Mouse (Mus musculus) hindbrain, embryonic 13.5 days (tissue): Measurements from ENCODE around the gene Dnajc14. TPM values are rescaled to one million over a fixed set of nuclear protein-coding genes. Genes with fewer than 3 reads are reported as not detected.

Experiments used
- ATAC-seq: fragments of 200-750 bp; cut with Nextera tagmentation; 2 replicates; pipeline ENCODE4 v1.8.0; 2017; ENCODE audit warnings: moderate TSS enrichment; ENCODE audit not compliant: low FRiP score
- H3K27ac ChIP-seq: fragments of 300-500 bp; sonication (generic); 2 replicates; pipeline ENCODE4 v1.5.1; 2015; ENCODE audit warnings: inconsistent platforms, mild to moderate bottlenecking, moderate library complexity
- H3K27me3 ChIP-seq: fragments of 300-500 bp; sonication (generic); 2 replicates; pipeline ENCODE4 v1.6.1; 2015; ENCODE audit warnings: mild to moderate bottlenecking, inconsistent platforms
- H3K36me3 ChIP-seq: fragments of 300-500 bp; sonication (generic); 2 replicates; pipeline ENCODE4 v1.6.1; 2015; ENCODE audit warnings: mild to moderate bottlenecking, inconsistent platforms
- H3K4me1 ChIP-seq: fragments of 300-500 bp; sonication (generic); replicated peaks from 2 replicates; pipeline ENCODE4 v1.6.1; 2015; ENCODE audit warnings: inconsistent platforms
- H3K4me2 ChIP-seq: fragments of 300-500 bp; sonication (generic); 2 replicates; pipeline ENCODE4 v1.6.1; 2015; ENCODE audit warnings: inconsistent platforms, mild to moderate bottlenecking, moderate library complexity
- H3K4me3 ChIP-seq: fragments of 300-500 bp; sonication (generic); 2 replicates; pipeline ENCODE4 v1.5.1; 2015; ENCODE audit warnings: mild to moderate bottlenecking, inconsistent platforms
- H3K9ac ChIP-seq: fragments of 300-500 bp; sonication (generic); 2 replicates; pipeline ENCODE4 v1.6.1; 2015; ENCODE audit warnings: mild to moderate bottlenecking, inconsistent platforms
- H3K9me3 ChIP-seq: fragments of 300-500 bp; sonication (generic); 2 replicates; pipeline ENCODE4 v1.6.1; 2016; ENCODE audit warnings: inconsistent platforms
- WGBS: fragments of 180-500 bp; shearing (Covaris S2); methylation state at CpG from one replicate; pipeline ENCODE4 v1.1.7; 2015; 5-methylcytosine and 5-hydroxymethylcytosine counted together
- polyA plus RNA-seq: library from polyadenylated mRNA; unstranded; fragments of >200 nt; fragmentation: Nextera tagmentation; extraction: Ambion mirVana; gene quantifications from 2 replicates; pipeline ENCODE4 v1.2.1, GENCODE M21; 2015

The Dnajc14 gene
- polyA plus RNA-seq, 1 experiment from 2014 or later: 57.5 TPM

DNA sequence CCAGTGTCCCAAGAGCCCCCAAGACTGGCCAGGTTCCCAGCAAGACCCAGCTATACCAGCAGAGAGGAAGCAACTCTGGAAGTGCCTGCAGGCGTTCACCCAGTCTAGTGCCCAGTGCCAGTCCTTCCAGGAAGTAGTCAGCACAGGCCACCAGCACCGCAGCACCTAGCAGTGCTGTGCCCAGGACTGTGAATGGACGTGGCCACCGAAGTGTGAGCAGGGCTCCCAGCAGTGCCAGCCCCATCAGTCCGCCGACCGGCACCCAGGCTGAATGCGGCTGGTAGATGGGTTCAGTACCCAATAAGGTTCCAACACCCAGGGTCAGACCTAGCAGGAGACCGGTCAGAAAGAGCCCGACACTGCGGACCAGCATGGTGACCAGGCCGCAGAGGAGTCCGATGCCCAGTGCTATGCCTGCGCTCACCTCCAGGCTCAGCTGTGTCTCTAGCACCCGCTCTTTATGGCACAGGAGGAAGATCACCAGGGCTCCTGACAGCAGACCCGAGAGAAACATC, 1.8 kb upstream of the Dnajc14 start:
- no peak overlapping the region for H3K4me2 ChIP-seq
- WGBS: 87% methylated on average over 16 of the region's 16 CpGs

DNA sequence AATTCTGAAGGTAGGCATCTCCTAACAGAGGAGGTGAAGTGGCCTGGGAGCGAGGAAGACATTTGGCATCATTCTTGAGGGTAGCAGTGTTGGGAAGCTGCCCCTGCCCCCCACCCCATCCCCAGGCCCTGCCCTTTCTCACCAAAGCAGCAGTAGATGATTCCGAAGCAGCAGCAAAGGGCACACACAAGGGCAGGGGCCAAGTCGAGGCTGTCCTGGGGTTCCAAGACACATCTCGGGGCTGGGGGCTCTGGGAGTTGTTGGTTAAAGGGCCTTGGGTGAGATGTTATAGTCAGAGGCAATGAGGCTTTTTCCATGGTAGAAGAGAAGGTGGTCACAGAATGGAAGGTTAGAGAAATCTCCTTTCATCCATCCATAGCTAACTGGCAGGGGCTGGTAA, 906 bp upstream of the Dnajc14 start:
- ATAC-seq: no peak
- H3K27me3 ChIP-seq: no peaks in the 10 kb centered on the region
- H3K4me2 ChIP-seq: peak overlapping the region; percentile 79
- peak overlapping the region; percentile 99; the same call in 1 of the 2 replicates for H3K27ac ChIP-seq
- H3K36me3 ChIP-seq: peaks cover 47% of the 10 kb centered on the region
- WGBS: 69% methylated on average over 4 of the region's 4 CpGs
- H3K4me3 ChIP-seq: peak overlapping the region; percentile 82
- H3K9me3 ChIP-seq: no peaks in the 10 kb centered on the region
- peak overlapping the region; percentile 92 for H3K9ac ChIP-seq
- H3K4me1 ChIP-seq: peaks cover 46% of the 10 kb centered on the region

More for the DNA sequence above, 1.8 kb upstream of the Dnajc14 start:
- Histone ChIP-seq H3K4me3 (no peak overlapping the region), H3K36me3 (peaks cover 39% of the 10 kb centered on the region), H3K9ac (0 out of 2 replicates have a peak overlapping the region, but pooled peaks have one; percentile 92), H3K9me3 (no peaks in the 10 kb centered on the region), H3K4me1 (peaks cover 37% of the 10 kb centered on the region), H3K27ac (no peak overlapping the region), H3K27me3 (no peaks in the 10 kb centered on the region)
- ATAC-seq: no peak

DNA sequence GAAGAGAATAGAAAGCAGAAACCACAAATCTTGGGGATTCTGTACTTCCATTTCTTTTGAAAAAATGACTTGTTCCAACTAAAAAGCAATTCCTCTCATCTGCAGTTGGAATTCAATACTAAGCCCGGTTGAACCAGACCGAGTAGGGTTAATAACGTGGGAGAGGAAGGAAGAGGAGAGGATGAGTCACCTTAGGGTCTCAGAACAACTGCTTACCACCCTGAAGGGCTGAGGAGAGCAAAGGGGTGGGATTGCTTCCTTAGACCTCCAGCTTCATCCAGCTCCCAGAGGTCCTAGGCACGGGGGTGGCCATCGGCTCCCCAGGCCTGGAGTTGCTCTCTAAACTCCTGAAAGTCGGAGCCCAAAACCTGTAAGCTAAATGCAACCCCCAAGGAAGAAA, 501 bp upstream of the Dnajc14 start:
- H3K27me3 ChIP-seq: no peaks in the 10 kb centered on the region
- peaks cover 45% of the 10 kb centered on the region for H3K36me3 ChIP-seq
- peak overlapping the region; percentile 99 for H3K27ac ChIP-seq
- H3K9ac ChIP-seq: peak overlapping the region; percentile 92
- WGBS: 23% methylated on average over 6 of the region's 6 CpGs
- H3K4me1 ChIP-seq: peaks cover 50% of the 10 kb centered on the region
- ATAC-seq: no peak
- peak overlapping the region; percentile 82 for H3K4me3 ChIP-seq
- H3K4me2 ChIP-seq: peak overlapping the region; percentile 79
- no peaks in the 10 kb centered on the region for H3K9me3 ChIP-seq

DNA sequence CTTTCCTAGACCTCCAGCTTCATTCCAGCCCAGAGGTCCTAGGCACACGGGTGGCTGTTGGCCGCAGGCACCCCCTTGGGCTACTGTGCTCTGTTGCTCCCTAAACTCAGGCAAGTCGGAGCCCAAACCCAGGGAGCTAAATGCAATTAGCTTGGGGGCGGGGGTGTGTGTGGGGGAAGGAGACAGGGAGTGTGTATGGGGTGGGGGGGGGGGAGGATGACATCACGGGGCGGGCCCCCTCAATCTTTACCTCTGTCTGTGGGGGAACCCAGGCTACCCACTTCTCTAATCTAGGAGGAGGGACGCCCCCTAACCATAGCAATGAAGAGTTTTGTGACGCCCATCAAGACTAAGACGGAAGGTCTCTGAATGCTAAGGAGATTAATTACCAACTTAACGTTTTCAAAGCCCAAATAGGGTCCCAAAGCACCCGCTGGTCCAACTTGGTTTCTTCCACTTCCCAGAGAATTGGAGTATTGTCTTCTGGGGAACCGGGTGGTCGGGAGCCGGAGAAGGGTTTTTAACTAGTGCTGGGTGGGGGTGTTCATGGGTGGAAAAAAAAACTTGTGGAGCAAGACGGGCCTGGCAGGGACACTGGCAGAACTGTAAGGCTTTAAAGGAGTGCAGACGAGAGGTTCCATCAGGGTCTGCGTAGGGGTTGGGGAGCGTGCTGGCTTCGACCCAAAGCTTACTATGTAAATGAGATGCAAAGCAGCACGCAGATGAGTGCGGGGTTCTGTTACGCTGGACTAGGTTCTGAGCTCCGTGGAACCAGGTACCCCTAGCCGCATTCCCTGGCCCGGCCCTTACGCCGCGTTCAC, 619 bp downstream of the Dnajc14 start, which contains the start of gene Tmem198b:
TSS of gene Tmem198b (minus strand) at position 100 of the 821 bp plus-strand sequence.
- H3K4me1 ChIP-seq: peaks cover 62% of the 10 kb centered on the region
- peak; percentile 73 for ATAC-seq
- H3K27ac ChIP-seq: peak within 1 kb of the TSS; percentile 99

DNA sequence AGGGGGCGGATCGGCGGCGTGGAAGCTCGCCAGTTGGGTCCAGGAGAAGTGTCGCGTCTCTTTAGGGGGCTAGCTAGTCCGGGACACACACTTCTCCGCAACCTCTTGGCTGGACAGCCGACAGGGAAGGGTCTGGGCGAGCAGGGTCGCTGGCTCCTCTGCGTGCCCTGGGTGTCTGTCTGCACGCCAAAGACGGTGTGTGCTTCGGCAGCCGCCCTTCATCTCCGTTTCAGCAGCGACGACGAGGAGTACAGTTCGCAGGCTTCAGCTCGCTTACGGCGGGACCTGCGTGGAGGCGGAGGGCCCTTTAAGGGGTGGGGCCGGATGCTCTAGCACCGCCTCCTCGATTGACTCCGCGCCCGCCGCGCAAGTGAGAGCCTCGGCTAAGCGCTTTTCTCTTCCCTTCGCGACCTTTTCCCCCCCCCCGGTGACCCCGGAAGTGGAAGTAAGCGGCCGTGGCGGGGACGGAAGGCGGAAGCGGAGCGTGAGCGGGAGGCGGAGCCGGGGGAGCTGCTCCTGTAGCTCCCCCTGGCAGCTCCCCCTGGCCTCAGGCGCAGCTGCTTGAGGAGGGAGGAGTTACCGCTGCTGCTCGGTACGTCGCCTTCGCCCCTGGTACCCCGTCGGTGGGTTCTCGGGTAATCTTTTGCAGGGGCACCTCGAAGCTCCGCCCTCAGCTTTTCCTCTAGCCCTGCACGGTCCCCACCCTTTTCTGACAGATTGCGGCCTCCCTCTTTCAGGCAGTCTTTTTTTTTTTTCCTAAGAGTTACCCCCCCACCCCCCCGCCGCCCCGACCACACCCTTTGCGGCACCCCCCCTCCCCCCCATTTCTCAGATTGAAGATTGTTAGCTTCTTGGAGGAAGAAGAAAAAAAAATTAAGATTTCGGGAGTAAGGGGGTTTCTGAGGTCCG, 1.5 kb downstream of the Dnajc14 start:
- under 1% methylated on average over 70 of the region's 70 CpGs for WGBS
- peaks cover 43% of the 10 kb centered on the region for H3K36me3 ChIP-seq
- H3K9ac ChIP-seq: peak overlapping the region; percentile 92
- H3K27me3 ChIP-seq: no peaks in the 10 kb centered on the region
- ATAC-seq: peak; percentile 95
- peak overlapping the region; percentile 82 for H3K4me3 ChIP-seq
- peak overlapping the region; percentile 99 for H3K27ac ChIP-seq
- H3K4me1 ChIP-seq: peaks cover 70% of the 10 kb centered on the region
- H3K4me2 ChIP-seq: peak overlapping the region; percentile 79
- H3K9me3 ChIP-seq: no peaks in the 10 kb centered on the region

More for the DNA sequence above, 619 bp downstream of the Dnajc14 start, which contains the start of gene Tmem198b:
- peak within 1 kb of the TSS; percentile 79 for H3K4me2 ChIP-seq
- no peaks in the 10 kb centered on the region for H3K27me3 ChIP-seq
- peak within 1 kb of the TSS; percentile 82 for H3K4me3 ChIP-seq
- H3K9me3 ChIP-seq: no peaks in the 10 kb centered on the region
- H3K36me3 ChIP-seq: peaks cover 44% of the 10 kb centered on the region
- H3K9ac ChIP-seq: peak within 1 kb of the TSS; percentile 92
- WGBS: under 1% methylated on average over 28 of the region's 28 CpGs

DNA sequence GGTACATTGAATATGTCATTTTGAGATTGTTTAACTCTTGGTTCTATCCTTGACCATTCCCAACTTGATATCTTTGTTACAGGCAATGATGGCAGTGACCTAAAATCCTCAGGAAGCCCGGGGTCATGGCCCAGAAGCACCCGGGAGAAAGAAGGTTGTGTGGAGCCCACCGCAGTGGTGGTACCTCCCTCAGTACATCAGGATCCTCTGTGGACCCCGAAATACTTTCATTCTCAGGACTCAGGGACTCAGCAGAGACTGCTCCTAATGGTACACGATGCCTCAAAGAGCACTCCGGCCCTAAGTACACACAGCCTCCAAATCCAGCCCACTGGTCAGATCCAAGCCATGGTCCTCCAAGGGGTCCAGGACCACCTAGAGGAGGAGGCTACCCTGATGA, 2.2 kb downstream of the Dnajc14 start:
- no peak for ATAC-seq
- H3K27ac ChIP-seq: peak overlapping the region; percentile 99; the same call in 1 of the 2 replicates
- WGBS: 60% methylated on average over 6 of the region's 6 CpGs

DNA sequence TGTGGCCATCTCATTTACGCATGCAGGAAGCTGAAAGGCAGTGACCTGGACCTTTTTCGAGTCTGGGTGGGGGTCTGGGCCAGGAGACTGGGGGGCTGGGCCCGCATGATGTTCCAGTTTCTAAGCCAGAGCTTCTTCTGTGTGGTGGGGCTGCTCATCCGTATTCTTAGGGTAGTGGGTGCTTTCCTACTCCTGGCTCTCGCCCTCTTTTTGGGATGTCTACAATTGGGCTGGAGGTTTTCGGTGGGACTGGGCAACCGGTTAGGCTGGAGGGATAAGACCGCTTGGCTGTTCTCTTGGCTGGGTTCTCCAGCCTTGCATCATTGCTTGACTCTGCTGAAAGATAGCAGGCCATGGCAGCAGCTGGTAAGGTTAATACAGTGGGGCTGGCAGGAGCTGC, 3.2 kb downstream of the Dnajc14 start:
- Histone ChIP-seq H3K4me3 (peak overlapping the region; percentile 82), H3K9ac (peak overlapping the region; percentile 92), H3K4me2 (peak overlapping the region; percentile 79), H3K36me3 (peaks cover 28% of the 10 kb centered on the region), H3K27ac (no peak overlapping the region), H3K4me1 (peaks cover 69% of the 10 kb centered on the region), H3K27me3 (no peaks in the 10 kb centered on the region), H3K9me3 (no peaks in the 10 kb centered on the region)
- WGBS: 96% methylated on average over 8 of the region's 8 CpGs
- no peak for ATAC-seq

More for the DNA sequence above, 2.2 kb downstream of the Dnajc14 start:
- peaks cover 73% of the 10 kb centered on the region for H3K4me1 ChIP-seq
- H3K9me3 ChIP-seq: no peaks in the 10 kb centered on the region
- H3K27me3 ChIP-seq: no peaks in the 10 kb centered on the region
- peak overlapping the region; percentile 82 for H3K4me3 ChIP-seq
- H3K36me3 ChIP-seq: peaks cover 38% of the 10 kb centered on the region
- H3K9ac ChIP-seq: peak overlapping the region; percentile 92
- H3K4me2 ChIP-seq: peak overlapping the region; percentile 79

DNA sequence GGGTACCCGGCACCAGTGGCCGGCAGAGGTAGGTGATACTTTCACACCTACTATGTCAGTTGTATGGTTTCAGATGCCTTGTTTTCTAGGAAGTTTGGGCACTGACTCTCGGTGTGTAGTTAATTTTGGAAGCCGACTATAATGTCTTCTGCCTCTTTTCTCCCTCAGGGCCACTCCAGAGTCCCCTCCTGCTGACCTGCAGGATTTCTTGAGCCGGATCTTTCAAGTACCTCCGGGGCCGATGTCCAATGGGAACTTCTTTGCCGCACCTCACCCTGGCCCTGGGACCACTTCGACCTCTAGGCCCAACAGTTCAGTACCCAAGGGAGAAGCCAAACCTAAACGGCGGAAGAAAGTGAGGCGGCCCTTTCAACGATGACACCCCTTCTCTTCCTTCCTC, 13.2 kb downstream of the Dnajc14 start, which contains the start of gene Sarnp:
TSS of gene Sarnp (plus strand) at position 301 of the 400 bp plus-strand sequence.
- H3K27me3 ChIP-seq: no peaks in the 10 kb centered on the region
- H3K9me3 ChIP-seq: no peaks in the 10 kb centered on the region
- ATAC-seq: no peak
- H3K27ac ChIP-seq: no peak within 1 kb of the TSS
- H3K4me2 ChIP-seq: no peak within 1 kb of the TSS
- H3K4me1 ChIP-seq: peaks cover 6% of the 10 kb centered on the region
- H3K36me3 ChIP-seq: peaks cover 63% of the 10 kb centered on the region
- no peak within 1 kb of the TSS for H3K4me3 ChIP-seq
- 90% methylated on average over 13 of the region's 13 CpGs for WGBS
- no peak within 1 kb of the TSS for H3K9ac ChIP-seq

DNA sequence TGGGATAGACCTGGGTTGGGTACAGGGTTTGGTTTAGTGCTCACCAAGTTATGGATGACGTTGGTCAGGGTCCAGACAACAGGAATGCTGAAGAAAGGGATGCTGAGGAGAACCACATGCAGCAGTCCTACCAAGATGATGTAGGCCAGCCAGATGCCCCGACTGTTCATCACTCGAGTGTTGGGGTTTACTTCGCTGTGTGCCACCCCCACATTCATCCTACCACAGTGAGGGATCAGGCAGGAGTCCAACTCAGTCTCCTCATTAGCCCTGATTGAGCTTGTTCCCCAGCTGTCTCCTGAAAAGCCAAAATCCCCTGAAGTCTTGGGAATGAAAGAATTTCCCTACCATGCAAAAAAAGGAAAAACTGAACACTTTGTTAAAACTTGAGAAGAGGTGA, 16.4 kb downstream of the Dnajc14 start:
- no peak overlapping the region for H3K27ac ChIP-seq
- no peak overlapping the region for H3K9ac ChIP-seq
- peaks cover 17% of the 10 kb centered on the region for H3K4me1 ChIP-seq
- no peak overlapping the region for H3K4me3 ChIP-seq
- H3K9me3 ChIP-seq: no peaks in the 10 kb centered on the region
- no peaks in the 10 kb centered on the region for H3K27me3 ChIP-seq
- ATAC-seq: no peak
- H3K4me2 ChIP-seq: no peak overlapping the region
- H3K36me3 ChIP-seq: peaks cover 49% of the 10 kb centered on the region
- 91% methylated on average over 4 of the region's 4 CpGs for WGBS

DNA sequence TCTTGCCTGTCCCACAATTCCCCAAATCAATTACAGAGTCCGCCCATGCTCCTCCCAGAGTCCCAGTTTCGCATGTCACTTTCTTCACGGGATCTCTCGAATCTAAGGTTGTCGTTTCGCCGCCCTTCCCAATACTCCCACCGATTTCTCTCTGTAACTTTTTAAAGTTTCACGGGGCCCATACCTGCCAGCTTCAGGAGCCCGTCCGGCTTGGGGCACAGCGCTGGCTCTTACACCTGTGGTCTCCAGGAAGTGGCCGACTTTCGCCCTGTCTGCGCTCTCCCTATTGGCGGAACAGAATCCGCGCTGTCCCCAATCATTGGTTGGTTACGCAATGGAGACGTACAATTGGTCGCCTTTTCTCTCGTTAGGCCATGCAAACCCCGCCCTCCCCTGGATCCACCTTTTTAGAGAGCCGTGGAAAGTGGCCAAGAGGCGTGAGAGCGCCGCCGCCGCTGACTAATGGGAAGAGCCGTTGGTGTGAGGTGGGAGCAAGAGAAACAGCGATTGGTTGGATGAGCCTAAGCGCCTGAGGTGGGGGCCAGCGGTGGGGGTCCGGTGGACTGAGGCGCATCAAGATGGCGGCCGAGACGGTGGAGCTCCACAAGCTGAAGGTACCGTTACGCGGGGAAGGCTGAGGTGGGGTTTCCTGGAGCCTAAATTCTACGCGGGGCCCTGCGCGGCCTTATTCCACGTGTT, 17.6 kb downstream of the Dnajc14 start, which contains the start of gene Ormdl2:
TSS of gene Ormdl2 (minus strand) at position 288 of the 699 bp plus-strand sequence.
- Histone ChIP-seq H3K4me2 (peak within 1 kb of the TSS; percentile 85), H3K9ac (peak within 1 kb of the TSS; percentile 86), H3K27ac (peak within 1 kb of the TSS; percentile 77), H3K4me3 (peak within 1 kb of the TSS; percentile 92), H3K9me3 (no peaks in the 10 kb centered on the region), H3K27me3 (no peaks in the 10 kb centered on the region), H3K4me1 (peaks cover 17% of the 10 kb centered on the region), H3K36me3 (peaks cover 36% of the 10 kb centered on the region)
- ATAC-seq: peak; percentile 100
- WGBS: under 1% methylated on average over 46 of the region's 46 CpGs

DNA sequence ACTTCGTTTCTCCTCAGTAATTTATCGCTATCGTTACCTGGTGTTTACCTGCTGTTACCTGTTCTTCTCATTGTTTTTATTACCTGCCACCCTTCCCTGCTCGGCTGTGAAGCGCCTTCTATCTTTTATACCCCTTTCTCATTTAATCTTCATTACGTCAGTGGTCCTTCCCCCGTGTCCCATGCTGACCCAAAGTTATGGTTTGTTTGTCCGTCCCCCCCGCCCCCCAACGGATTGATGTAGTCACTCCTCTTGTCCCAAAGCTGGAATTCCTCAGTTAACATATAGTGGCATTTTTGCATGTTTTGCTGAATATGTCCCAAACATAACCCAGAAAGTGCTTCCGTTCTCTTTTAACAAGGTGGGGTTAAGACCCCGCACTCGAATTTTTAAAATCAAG, 18.3 kb downstream of the Dnajc14 start:
- Histone ChIP-seq H3K9ac (peak overlapping the region; percentile 86), H3K4me1 (peaks cover 17% of the 10 kb centered on the region), H3K9me3 (no peaks in the 10 kb centered on the region), H3K27ac (peak overlapping the region; percentile 77), H3K27me3 (no peaks in the 10 kb centered on the region), H3K4me3 (peak overlapping the region; percentile 92), H3K4me2 (peak overlapping the region; percentile 85), H3K36me3 (peaks cover 30% of the 10 kb centered on the region)
- no peak for ATAC-seq
- WGBS: 8% methylated on average over 13 of the region's 13 CpGs
